ENCODE assay signal across 15 mouse cellular contexts in genomic region chr11:112470336-112470735, GRCm38 (mm10).
A peak's percentile ranks its signal among the peaks of the same experiment; 100 is the strongest.
DNase-seq lines count a peak whose midpoint lies in the region; ATAC-seq and TF ChIP-seq lines count a peak whose summit lies in the region.
"Had no signal": no experiment of that assay in that cellular context is flagged by ENCODE, and none has a peak within 500 bp of the region (broad histone marks: within the 10 kb centered on the region; RNA-seq: fewer than 3 reads in every experiment).

No protein-coding gene starts in this region.

- no peaks in the 10 kb centered on the region for H3K9me3 ChIP-seq in intestine, postnatal 0 days (ENCODE audit: control insufficient read depth)
- H3K9me3 ChIP-seq: embryonic facial prominence, embryonic 13.5 days; liver, embryonic 12.5 days had no signal

- 59% methylated on average over 3 of the region's 3 CpGs for WGBS in intestine, postnatal 0 days

- no peak overlapping the region for H3K27ac ChIP-seq in layer of hippocampus, adult 2 months
- H3K27ac ChIP-seq in intestine, postnatal 0 days (ENCODE audit: low read depth, low read length) = no peak overlapping the region
- H3K27ac ChIP-seq: embryonic facial prominence, embryonic 13.5 days; liver, embryonic 12.5 days had no signal

- ATAC-seq in Patski = peak; percentile 92
- ATAC-seq in intestine, postnatal 0 days = no peak
- ATAC-seq: liver, embryonic 12.5 days had no signal

- no peak overlapping the region for H3K4me3 ChIP-seq in layer of hippocampus, adult 2 months
- H3K4me3 ChIP-seq in intestine, postnatal 0 days (ENCODE audit: low read depth, low read length) = no peak overlapping the region
- H3K4me3 ChIP-seq: embryonic facial prominence, embryonic 13.5 days; liver, embryonic 12.5 days had no signal

- peaks cover 3% of the 10 kb centered on the region for H3K27me3 ChIP-seq in Patski
- no peaks in the 10 kb centered on the region for H3K27me3 ChIP-seq in intestine, postnatal 0 days (replicated peaks; ENCODE audit: control insufficient read depth, insufficient read depth, low read length)
- H3K27me3 ChIP-seq: embryonic facial prominence, embryonic 13.5 days; liver, embryonic 12.5 days had no signal

- H3K9ac ChIP-seq in intestine, postnatal 0 days (ENCODE audit: low read depth, low read length) = no peak overlapping the region
- H3K9ac ChIP-seq: embryonic facial prominence, embryonic 13.5 days; liver, embryonic 12.5 days had no signal

- H3K4me1 ChIP-seq in intestine, postnatal 0 days (replicated peaks; ENCODE audit: control insufficient read depth, insufficient read depth, low read length) = no peaks in the 10 kb centered on the region
- H3K4me1 ChIP-seq: embryonic facial prominence, embryonic 13.5 days; liver, embryonic 12.5 days had no signal

- DNase-seq in 3T3-L1 (ENCODE audit: low read depth, low spot score) = peak; percentile 96
- DNase-seq in Patski (ENCODE audit: low read depth, low spot score) = peak; percentile 31
- DNase-seq in layer of hippocampus, adult 2 months (ENCODE audit: low spot score in 2 of 2) = peak; percentile 23 to 79
- peak; percentile 61 to 96 for DNase-seq in left cerebral cortex, postnatal 25 days (ENCODE audit: low spot score in 2 of 2)
- DNase-seq in cerebellum, postnatal 25 days = no peak
- no peak for DNase-seq in gastrocnemius, adult 18-20 months (ENCODE audit: low spot score)
- DNase-seq in urinary bladder, postnatal 25 days (ENCODE audit: low spot score) = no peak
- DNase-seq: cerebellum, adult 11-12 months; gastrocnemius, postnatal 14 days; kidney, postnatal 14 days; lung, postnatal 4 days; thymus, postnatal 4 days had no signal

- H3K36me3 ChIP-seq in intestine, postnatal 0 days (ENCODE audit: control insufficient read depth, insufficient read depth) = no peaks in the 10 kb centered on the region
- H3K36me3 ChIP-seq: embryonic facial prominence, embryonic 13.5 days; liver, embryonic 12.5 days had no signal

- POLR2A ChIA-PET in Patski (lab: Charles Lee) = no interaction called here

- CTCF ChIA-PET in Patski (lab: Charles Lee) = no interaction called here

- TF ChIP-seq CTCF in Patski (IDR thresholded peaks at IDR 0.05) = no peak
- no peak for TF ChIP-seq CTCF in layer of hippocampus, adult 2 months (conservative IDR thresholded peaks at IDR 0.05)
- TF ChIP-seq CTCF in intestine, postnatal 0 days (IDR thresholded peaks at IDR 0.05; ENCODE audit: low read depth) = no peak

- intact Hi-C loops in left cerebral cortex, postnatal 25 days (cut with DNase I) = loop anchor here (2.0 kb wide), 1 partner anchor 172 kb away; no protein-coding TSS in a partner anchor

- in situ Hi-C loops in Patski (cut with MboI; ENCODE audit: low pct_unique_long_range_greater_than_20kb) = no loop called here

- H3K4me2 ChIP-seq in intestine, postnatal 0 days (replicated peaks; ENCODE audit: low read depth) = no peak overlapping the region
- H3K4me2 ChIP-seq: embryonic facial prominence, embryonic 13.5 days; liver, embryonic 12.5 days had no signal

Comparison
In these comparisons a context has a peak if more than half of its experiments do, and no peak if none do; other contexts are left out.
1. DNase-seq: peak in 3T3-L1 (single experiment), Patski (single experiment), layer of hippocampus, adult 2 months (2 of 2) and left cerebral cortex, postnatal 25 days (2 of 2); none in cerebellum, postnatal 25 days (0 of 2), gastrocnemius, adult 18-20 months (single experiment) and urinary bladder, postnatal 25 days (single experiment).